Mouse (Mus musculus) CH12.LX (cell line): ENCODE measurements around the gene Prkci. TPM values are rescaled to one million over a fixed set of nuclear protein-coding genes. Genes with fewer than 3 reads are reported as not detected.

Source experiments
- DNase-seq: peaks from one replicate; pipeline ENCODE4 v3.0.0-alpha.2; 2013; ENCODE audit errors: extremely low read depth
- H3K27ac ChIP-seq: 2 replicates; pipeline ENCODE4 v1.5.1; 2012; ENCODE audit warnings: low read depth, mild to moderate bottlenecking, control low read depth, moderate library complexity; ENCODE audit not compliant: insufficient read depth
- H3K27me3 ChIP-seq: replicated peaks from 2 replicates; pipeline ENCODE3; 2012; ENCODE audit warnings: inconsistent platforms
- H3K36me3 ChIP-seq, 2 experiments: replicated peaks in 1 of 2; 2 replicates each; pipeline versions ENCODE3 to v1.6.1; 2012; ENCODE audit warnings: inconsistent platforms in 1 of 2, low read length in 1 of 2, mild to moderate bottlenecking in 1 of 2, mixed read lengths in 1 of 2, moderate library complexity in 1 of 2; ENCODE audit not compliant: control insufficient read depth in 1 of 2, insufficient read depth in 1 of 2
- H3K4me1 ChIP-seq, 2 experiments: 2 replicates each; pipeline ENCODE4 v1.6.1; 2012; ENCODE audit warnings: inconsistent platforms in 1 of 2, moderate library complexity in 1 of 2; ENCODE audit not compliant: insufficient read depth in 2 of 2, control insufficient read depth in 1 of 2
- H3K4me2 ChIP-seq: 2 replicates; pipeline ENCODE4 v1.6.1; 2012; ENCODE audit warnings: low read depth, mild to moderate bottlenecking, control low read depth; ENCODE audit not compliant: poor library complexity, insufficient read depth, severe bottlenecking
- H3K4me3 ChIP-seq, 3 experiments: fragments of 150-350 bp in 1 of 3; sonication (generic) in 1 of 3; replicated peaks in 1 of 3; 2 replicates each; pipeline versions ENCODE3 to v1.5.1; 2011 to 2012; ENCODE audit warnings: low read depth in 2 of 3, low read length in 2 of 3, mild to moderate bottlenecking in 2 of 3, moderate library complexity in 2 of 3, control low read depth in 1 of 3, improper control_type of control experiment in 1 of 3, inconsistent platforms in 1 of 3, mixed read lengths in 1 of 3; ENCODE audit not compliant: poor library complexity in 1 of 3
- H3K79me2 ChIP-seq: replicated peaks from 2 replicates; pipeline ENCODE4 v1.6.1; 2012; ENCODE audit warnings: mild to moderate bottlenecking, moderate library complexity; ENCODE audit not compliant: control insufficient read depth, poor library complexity, insufficient read depth, severe bottlenecking; ENCODE audit errors: extremely low read depth
- H3K9ac ChIP-seq: 2 replicates; pipeline ENCODE4 v1.6.1; 2012; ENCODE audit warnings: low read depth, mild to moderate bottlenecking, control low read depth, moderate library complexity; ENCODE audit not compliant: insufficient read depth
- H3K9me3 ChIP-seq: replicated peaks from 2 replicates; pipeline ENCODE3; 2012; ENCODE audit warnings: low read length, inconsistent platforms, mixed read lengths
- CHD1 ChIP-seq: IDR thresholded peaks from 2 replicates; pipeline ENCODE4 v1.6.1; 2012; ENCODE audit warnings: low read depth, low read length, improper control_type of control experiment, inconsistent platforms
- GABPA ChIP-seq: IDR thresholded peaks from 2 replicates; pipeline ENCODE4 v1.6.1; 2012; ENCODE audit warnings: low read depth, low read length, improper control_type of control experiment, inconsistent platforms; ENCODE audit not compliant: insufficient replicate concordance
- IRF4 ChIP-seq: IDR thresholded peaks from 2 replicates; pipeline ENCODE4 v1.6.1; 2014; ENCODE audit warnings: low read depth, mild to moderate bottlenecking, inconsistent platforms, low read length, improper control_type of control experiment
- JUND ChIP-seq: conservative IDR thresholded peaks from 2 replicates; pipeline ENCODE4 v1.6.1; 2011; ENCODE audit warnings: low read depth, low read length, improper control_type of control experiment
- MAX ChIP-seq: IDR thresholded peaks from 2 replicates; pipeline ENCODE4 v1.6.1; 2011; ENCODE audit warnings: low read length, improper control_type of control experiment
- MXI1 ChIP-seq: IDR thresholded peaks from 2 replicates; pipeline ENCODE4 v1.6.1; 2011; ENCODE audit warnings: mild to moderate bottlenecking, low read depth, low read length, improper control_type of control experiment
- NRF1 ChIP-seq: IDR thresholded peaks from 2 replicates; pipeline ENCODE4 v1.6.1; 2014; ENCODE audit warnings: low read depth, mild to moderate bottlenecking, inconsistent platforms, low read length, improper control_type of control experiment, moderate library complexity
- PAX5 ChIP-seq: IDR thresholded peaks from 2 replicates; pipeline ENCODE4 v1.6.1; 2012; ENCODE audit warnings: low read length, inconsistent platforms, mixed read lengths
- POLR2A ChIP-seq: IDR thresholded peaks from 2 replicates; pipeline ENCODE4 v1.6.1; 2011; ENCODE audit warnings: low read depth, mild to moderate bottlenecking, improper control_type of control experiment, low read length
- UBTF ChIP-seq: IDR thresholded peaks from 2 replicates; pipeline ENCODE4 v1.6.1; 2012; ENCODE audit warnings: low read depth, mild to moderate bottlenecking, inconsistent platforms, low read length, improper control_type of control experiment, moderate library complexity
- ZKSCAN1 ChIP-seq: IDR thresholded peaks from 2 replicates; pipeline ENCODE4 v1.6.1; 2012; ENCODE audit warnings: low read depth, inconsistent platforms, low read length, improper control_type of control experiment, borderline replicate concordance
- ZNF384 ChIP-seq: IDR thresholded peaks from 2 replicates; pipeline ENCODE4 v1.6.1; 2012; ENCODE audit warnings: low read depth, low read length, improper control_type of control experiment, inconsistent platforms
- dilution Hi-C: fragments of 300-500 bp; cut with MboI; formaldehyde crosslinking; loops from 2 replicates; pipeline ENCODE4 v1.14.3; 2020; ENCODE audit warnings: low sequenced_read_pairs; ENCODE audit not compliant: extremely low pct_unique_long_range_greater_than_20kb, extremely low pct_ligation_motif_present
- in situ Hi-C: fragments of 300-500 bp; cut with MboI; formaldehyde crosslinking; loops from 3 replicates; pipeline ENCODE4 v1.14.3; 2019; ENCODE audit warnings: low sequenced_read_pairs, low pct_ligation_motif_present, low pct_unique_long_range_greater_than_20kb, mixed read lengths
- polyA plus RNA-seq: library from polyadenylated mRNA; unstranded; fragments of >175 nt; gene quantifications from 2 replicates; pipeline ENCODE4 v1.2.1, GENCODE M21; 2012; ENCODE audit warnings: low read depth; ENCODE audit not compliant: insufficient read length
- total RNA-seq, 2 experiments: library from RNA; depleted of rRNA; stranded (reverse); fragments of 300-350 nt in 1 of 2; fragments of >200 nt in 1 of 2; gene quantifications; 2 replicates each; pipeline ENCODE4 v1.2.3; 2012 to 2014

The Prkci gene
- total and polyA plus RNA-seq, 3 experiments = 14.8 to 17.1 (median 16.7) TPM

DNA sequence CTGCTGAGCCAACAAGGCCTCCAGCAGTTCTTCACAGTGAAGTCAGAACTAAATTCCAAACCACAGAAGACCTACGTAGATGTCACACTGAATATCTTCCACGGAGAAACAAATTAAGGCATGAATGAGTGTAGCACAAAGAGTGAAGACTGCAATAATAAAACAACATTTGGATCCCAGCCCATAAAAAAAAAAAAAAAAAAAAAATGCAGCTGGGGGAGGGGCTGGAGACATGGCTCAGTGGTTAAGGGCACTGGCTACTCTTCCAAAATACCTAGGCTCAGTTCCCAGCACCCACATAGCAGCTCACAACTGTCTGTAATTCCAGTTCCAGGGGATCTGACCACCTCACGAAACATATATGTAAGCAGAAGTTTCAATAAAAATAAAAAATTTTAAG lies 31.3 kb upstream of the Prkci start:
- dilution Hi-C loops (no loop called here), in situ Hi-C loops (loop anchor here (25.0 kb wide), 1 partner anchor 102 kb away; the partner anchor contains the start of gene Gpr160)

DNA sequence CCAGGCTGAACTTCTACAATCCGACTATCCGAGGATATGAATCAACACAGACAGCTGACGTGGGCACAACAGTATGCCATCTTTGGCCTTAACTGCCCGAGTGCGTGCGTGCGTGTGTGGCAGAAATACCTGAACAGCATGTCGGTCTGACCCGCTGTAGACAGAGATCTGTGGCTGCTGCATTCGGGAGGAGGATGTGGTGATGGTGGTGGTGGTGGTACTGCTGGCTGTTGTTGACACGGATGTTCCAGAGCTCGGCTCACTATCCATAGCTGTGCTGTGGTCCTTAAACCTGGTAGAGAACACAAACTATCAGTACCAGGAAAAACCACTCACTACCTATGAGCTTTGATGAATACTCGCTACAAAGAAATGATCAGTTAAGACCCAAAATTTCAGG lies 29.9 kb upstream of the Prkci start:
- H3K27me3 ChIP-seq = no peaks in the 10 kb centered on the region
- H3K9me3 ChIP-seq = peaks cover 6% of the 10 kb centered on the region
- H3K4me2 ChIP-seq = no peak overlapping the region
- no peak overlapping the region for H3K4me3 ChIP-seq
- TF ChIP-seq MXI1 = no peak
- H3K4me1 ChIP-seq = peaks cover 5 to 21% of the 10 kb centered on the region in 2 experiments
- dilution Hi-C loops = no loop called here
- in situ Hi-C loops = loop anchor here (25.0 kb wide), 1 partner anchor 103 kb away; the partner anchor contains the start of gene Gpr160
- H3K27ac ChIP-seq = no peak overlapping the region
- peaks cover 38% of the 10 kb centered on the region for H3K79me2 ChIP-seq
- H3K9ac ChIP-seq = no peak overlapping the region
- peaks cover 29 to 53% of the 10 kb centered on the region in 2 experiments for H3K36me3 ChIP-seq
- DNase-seq = no peak

More for the DNA sequence above, 31.3 kb upstream of the Prkci start:
- DNase-seq = no peak
- no peak overlapping the region for H3K4me2 ChIP-seq
- H3K4me3 ChIP-seq = no peak overlapping the region
- H3K36me3 ChIP-seq = peaks cover 38 to 67% of the 10 kb centered on the region in 2 experiments
- no peaks in the 10 kb centered on the region for H3K27me3 ChIP-seq
- peaks cover 5 to 10% of the 10 kb centered on the region in 2 experiments; a peak in 3 of 4 replicates for H3K4me1 ChIP-seq
- H3K9me3 ChIP-seq = peaks cover 6% of the 10 kb centered on the region
- no peak overlapping the region for H3K9ac ChIP-seq
- TF ChIP-seq GABPA = no peak
- TF ChIP-seq JUND = no peak
- TF ChIP-seq PAX5 = no peak
- no peak for TF ChIP-seq MAX
- no peak for TF ChIP-seq ZKSCAN1
- TF ChIP-seq ZNF384 = peak; percentile 65
- no peak overlapping the region for H3K27ac ChIP-seq
- peaks cover 38% of the 10 kb centered on the region for H3K79me2 ChIP-seq

DNA sequence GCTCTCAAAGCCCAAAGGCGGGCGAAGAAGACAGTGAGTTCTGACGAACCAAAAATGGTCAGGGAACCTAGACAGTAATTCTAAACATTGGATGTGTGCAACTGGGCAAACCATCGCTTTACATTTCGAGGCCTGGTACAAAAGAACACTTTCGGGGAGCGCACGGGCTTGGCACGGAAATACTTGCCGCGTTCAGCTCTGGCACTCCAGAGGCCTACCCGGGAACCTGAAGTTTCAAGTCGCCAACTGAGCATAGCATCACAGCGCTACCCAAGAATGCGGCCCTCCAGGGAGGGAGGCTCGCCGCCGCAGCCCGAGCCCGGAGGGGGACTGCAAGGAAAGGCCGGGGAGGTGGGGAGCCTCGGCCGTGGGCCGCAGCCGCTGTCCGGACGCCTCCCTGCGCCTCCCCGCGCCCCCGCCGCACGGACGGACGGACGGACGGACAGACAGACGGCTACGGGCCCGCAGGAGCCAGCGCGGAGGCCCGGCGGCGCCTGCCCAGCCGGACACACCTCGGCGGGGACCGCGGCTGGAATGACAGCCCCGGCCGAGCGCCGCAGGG lies 26.9 kb upstream of the Prkci start:
- Histone ChIP-seq H3K27ac (peak overlapping the region; percentile 40), H3K9ac (peak overlapping the region; percentile 66), H3K79me2 (peaks cover 34% of the 10 kb centered on the region), H3K36me3 (peaks cover 13 to 29% of the 10 kb centered on the region in 2 experiments), H3K9me3 (no peaks in the 10 kb centered on the region), H3K4me1 (peaks cover 5 to 21% of the 10 kb centered on the region in 2 experiments), H3K27me3 (no peaks in the 10 kb centered on the region), H3K4me3 (peak overlapping the region; percentile 88 to 99 (median 89)), H3K4me2 (peak overlapping the region; percentile 98)
- in situ Hi-C loops = loop anchor here (25.0 kb wide), 1 partner anchor 106 kb away; the partner anchor contains the start of gene Gpr160
- TF ChIP-seq UBTF = peak; percentile 86
- no peak for TF ChIP-seq JUND
- peak; percentile 17; the same call in 1 of the 2 replicates for TF ChIP-seq POLR2A
- TF ChIP-seq NRF1 = no peak
- no peak for TF ChIP-seq IRF4
- peak; percentile 18; the same call in 1 of the 2 replicates for TF ChIP-seq CHD1
- dilution Hi-C loops = no loop called here
- DNase-seq = peak; percentile 42
